Mouse (Mus musculus): ENCODE data around the gene Wfdc17. TPM values are rescaled to one million over a fixed set of nuclear protein-coding genes. Genes with fewer than 3 reads are reported as not detected.

Gene Wfdc17
- polyA plus RNA-seq, 1 experiment from 2014 or later, result 1.7 TPM

DNA sequence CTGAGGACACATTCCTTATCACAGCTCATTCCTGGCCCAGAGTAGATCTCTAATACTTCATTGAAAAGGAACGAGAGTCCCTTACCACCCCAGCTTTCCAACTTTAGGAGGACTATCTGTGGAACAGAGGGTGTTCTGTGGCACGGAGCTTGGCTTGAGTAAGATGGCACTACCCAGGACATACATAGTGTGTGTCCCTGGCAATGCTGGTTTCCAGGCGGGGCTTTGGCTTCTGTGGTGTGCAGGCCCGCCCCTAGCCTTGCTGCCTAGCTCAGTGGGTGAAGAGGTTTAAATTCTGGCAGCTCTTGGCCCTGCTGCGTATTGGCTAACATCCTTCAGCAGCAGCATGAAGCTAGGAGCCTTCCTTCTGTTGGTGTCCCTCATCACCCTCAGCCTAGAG is 42.9 kb downstream of the Wfdc17 start, which contains the start of gene Wfdc21:
Gene Wfdc21, plus strand, starts transcription at position 260 of the 400 bp plus-strand sequence.
- Histone ChIP-seq H3K4me2 (ENCODE audit: low read depth, low read length) (no peak within 1 kb of the TSS), H3K4me3 (ENCODE audit: low read length) (no peak within 1 kb of the TSS), H3K36me3 (ENCODE audit: control insufficient read depth, insufficient read depth, low read length) (no peaks in the 10 kb centered on the region), H3K27me3 (ENCODE audit: control insufficient read depth, insufficient read depth, low read depth, low read length) (peaks cover 2% of the 10 kb centered on the region; the same call in 1 of the 2 replicates), H3K4me1 (replicated peaks; ENCODE audit: control insufficient read depth, insufficient read depth, low read length) (no peaks in the 10 kb centered on the region; the same call in 1 of the 2 replicates), H3K9ac (ENCODE audit: low read length) (no peak within 1 kb of the TSS), H3K9me3 (ENCODE audit: control insufficient read depth, low read length) (no peaks in the 10 kb centered on the region), H3K27ac (ENCODE audit: low read length) (no peak within 1 kb of the TSS)
- WGBS, result 66% methylated on average over 5 of the region's 5 CpGs
- ATAC-seq (ENCODE audit: low read depth), result no peak

DNA sequence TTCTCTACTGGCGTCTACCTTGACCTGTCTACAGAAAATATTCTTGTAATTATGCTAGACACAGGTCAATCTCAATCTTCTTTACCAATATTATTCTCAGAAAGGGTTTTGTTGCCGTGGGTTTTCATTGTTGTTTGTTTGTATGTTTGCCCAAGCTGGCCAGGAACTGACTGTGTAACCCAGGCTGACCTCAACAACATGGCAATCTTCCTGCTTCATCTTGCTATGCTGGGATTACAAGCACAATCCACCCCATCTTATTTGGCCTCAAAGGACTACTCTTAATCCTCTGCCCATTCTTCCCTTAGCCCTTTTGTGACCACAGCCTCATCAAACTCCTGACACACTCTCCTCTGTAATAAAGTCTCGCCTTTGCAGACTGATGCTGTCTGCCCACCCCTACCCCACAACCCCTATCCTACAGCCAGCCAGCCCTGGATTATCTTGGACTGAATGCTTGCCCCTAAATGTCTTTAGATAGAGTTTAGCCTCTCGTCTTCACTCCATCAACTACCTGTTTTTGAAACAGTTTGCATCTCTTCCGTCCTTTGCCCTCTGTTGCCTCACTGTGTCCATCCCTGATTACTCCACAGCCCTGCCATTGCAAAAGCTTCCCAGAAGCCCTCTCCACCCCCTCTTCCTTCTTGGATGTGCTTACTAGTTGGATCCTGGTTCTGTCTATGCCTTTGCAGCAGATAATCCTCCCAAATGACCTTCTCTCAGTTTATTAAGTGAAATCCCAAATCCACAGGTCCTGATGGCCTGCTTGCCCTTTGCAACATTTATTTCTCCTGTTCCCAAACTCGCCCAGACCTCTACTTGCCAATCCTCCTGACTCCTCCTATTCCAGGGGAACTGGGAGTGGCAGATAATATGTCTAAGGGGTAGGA is 43.8 kb downstream of the Wfdc17 start:
- Histone ChIP-seq H3K27ac (ENCODE audit: low read length) (no peak overlapping the region), H3K9me3 (ENCODE audit: control insufficient read depth, low read length) (no peaks in the 10 kb centered on the region), H3K36me3 (ENCODE audit: control insufficient read depth, insufficient read depth, low read length) (no peaks in the 10 kb centered on the region), H3K4me2 (ENCODE audit: low read depth, low read length) (no peak overlapping the region), H3K4me3 (ENCODE audit: low read length) (no peak overlapping the region), H3K27me3 (ENCODE audit: control insufficient read depth, insufficient read depth, low read depth, low read length) (peaks cover 5% of the 10 kb centered on the region; the same call in 1 of the 2 replicates), H3K4me1 (replicated peaks; ENCODE audit: control insufficient read depth, insufficient read depth, low read length) (no peaks in the 10 kb centered on the region), H3K9ac (ENCODE audit: low read length) (no peak overlapping the region)
- 63% methylated on average over 6 of the region's 6 CpGs for WGBS
- ATAC-seq (ENCODE audit: low read depth), result no peak

DNA sequence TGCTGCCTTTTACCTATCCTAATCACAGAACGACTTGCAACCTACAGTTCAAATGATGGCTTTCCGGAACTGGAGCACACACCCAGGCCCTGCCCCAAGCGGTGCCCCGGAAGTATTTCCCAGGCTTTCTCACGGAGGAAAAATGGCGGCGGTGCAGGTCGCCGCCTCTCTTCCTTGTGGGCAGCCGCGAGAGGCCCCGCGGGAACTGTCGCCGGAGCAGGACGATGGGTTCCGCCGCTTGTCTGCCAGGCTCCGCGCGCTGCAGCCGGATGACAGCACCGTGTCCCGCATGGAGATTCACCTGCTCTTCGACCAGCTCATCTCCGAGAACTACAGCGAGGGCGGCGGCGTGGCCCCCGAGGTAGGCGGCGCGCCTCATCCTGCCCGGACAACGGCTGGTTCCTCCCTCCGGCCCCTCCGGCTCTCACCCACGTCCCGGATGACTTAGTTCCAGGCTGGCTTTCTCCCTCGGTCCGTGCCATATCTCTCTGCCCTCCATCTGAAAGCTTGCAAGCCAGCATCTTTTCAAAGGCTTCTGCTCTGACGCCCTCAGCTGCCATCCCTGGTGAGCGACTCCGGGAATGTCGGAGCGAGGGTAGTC is 49.9 kb downstream of the Wfdc17 start, which contains the start of gene Heatr6:
Gene Heatr6, plus strand, starts transcription at position 116 of the 601 bp plus-strand sequence.
- Histone ChIP-seq H3K27me3 (ENCODE audit: control insufficient read depth, insufficient read depth, low read depth, low read length) (peaks cover 3% of the 10 kb centered on the region; the same call in 1 of the 2 replicates), H3K9me3 (ENCODE audit: control insufficient read depth, low read length) (no peaks in the 10 kb centered on the region), H3K9ac (ENCODE audit: low read length) (peak within 1 kb of the TSS; percentile 75), H3K4me3 (ENCODE audit: low read length) (peak within 1 kb of the TSS; percentile 86), H3K27ac (ENCODE audit: low read length) (peak within 1 kb of the TSS; percentile 81), H3K36me3 (ENCODE audit: control insufficient read depth, insufficient read depth, low read length) (peaks cover 21% of the 10 kb centered on the region), H3K4me2 (ENCODE audit: low read depth, low read length) (peak within 1 kb of the TSS; percentile 72), H3K4me1 (replicated peaks; ENCODE audit: control insufficient read depth, insufficient read depth, low read length) (peaks cover 8% of the 10 kb centered on the region)
- ATAC-seq (ENCODE audit: low read depth), result peak; percentile 98
- WGBS, result 0% methylated on average over 47 of the region's 47 CpGs

DNA sequence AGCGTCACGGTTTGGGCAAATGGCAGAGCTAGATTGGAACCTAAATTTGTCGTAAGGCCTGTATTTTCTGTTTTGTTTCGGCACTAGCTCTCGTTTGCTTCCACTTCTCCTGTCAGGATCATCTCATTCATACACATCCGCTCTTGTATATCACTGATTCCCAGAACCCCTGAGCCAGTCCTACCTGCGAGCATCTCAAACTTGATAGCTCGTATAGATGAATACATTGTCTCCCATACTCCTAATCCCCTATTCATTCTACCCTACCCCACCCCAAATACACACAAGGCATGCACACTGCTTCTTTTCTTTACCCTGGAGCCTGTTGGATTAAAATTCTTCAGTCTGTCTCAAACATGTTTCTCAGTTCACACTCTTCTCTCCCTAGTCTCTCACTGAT is 50.4 kb downstream of the Wfdc17 start:
- ATAC-seq (ENCODE audit: low read depth), result peak; percentile 18; the same call in 1 of the 2 replicates
- peak overlapping the region; percentile 72 for H3K4me2 ChIP-seq (ENCODE audit: low read depth, low read length)
- H3K9ac ChIP-seq (ENCODE audit: low read length), result peak overlapping the region; percentile 75
- peaks cover 8% of the 10 kb centered on the region for H3K4me1 ChIP-seq (replicated peaks; ENCODE audit: control insufficient read depth, insufficient read depth, low read length)
- peak overlapping the region; percentile 86 for H3K4me3 ChIP-seq (ENCODE audit: low read length)
- no peaks in the 10 kb centered on the region for H3K9me3 ChIP-seq (ENCODE audit: control insufficient read depth, low read length)
- H3K36me3 ChIP-seq (ENCODE audit: control insufficient read depth, insufficient read depth, low read length), result peaks cover 26% of the 10 kb centered on the region
- H3K27ac ChIP-seq (ENCODE audit: low read length), result no peak overlapping the region; the same call in 1 of the 2 replicates
- H3K27me3 ChIP-seq (ENCODE audit: control insufficient read depth, insufficient read depth, low read depth, low read length), result peaks cover 3% of the 10 kb centered on the region; the same call in 1 of the 2 replicates
- 5% methylated on average over 8 of the region's 8 CpGs for WGBS

Other genes starting within 250 kb of the Wfdc17 start
- gene Mmp28, start 240.9 kb upstream of the Wfdc17 start, polyA plus RNA-seq (2015; fragmentation: Nextera tagmentation; extraction: Ambion mirVana), result 1.7 and 1.8 TPM in 2 replicates
- gene Taf15, start 230.9 kb upstream of the Wfdc17 start, polyA plus RNA-seq (2015; fragmentation: Nextera tagmentation; extraction: Ambion mirVana), result 12.3 and 13.9 TPM in 2 replicates
- not detected in 2 replicates for gene Heatr9, start 181.8 kb upstream of the Wfdc17 start, polyA plus RNA-seq (2015; fragmentation: Nextera tagmentation; extraction: Ambion mirVana)
- 1.1 and 1.9 TPM in 2 replicates for gene Ccl5, start 173.5 kb upstream of the Wfdc17 start, polyA plus RNA-seq (2015; fragmentation: Nextera tagmentation; extraction: Ambion mirVana)
- gene Ccl9, start 125.4 kb upstream of the Wfdc17 start, polyA plus RNA-seq (2015; fragmentation: Nextera tagmentation; extraction: Ambion mirVana), result 5.1 and 5.9 TPM in 2 replicates
- 10.0 and 19.7 TPM in 2 replicates for gene Ccl6, start 110.9 kb upstream of the Wfdc17 start, polyA plus RNA-seq (2015; fragmentation: Nextera tagmentation; extraction: Ambion mirVana)
- gene Rpl9-ps1, start 58.4 kb upstream of the Wfdc17 start, polyA plus RNA-seq (2015; fragmentation: Nextera tagmentation; extraction: Ambion mirVana), result not detected in 2 replicates
- 0.48 and 0.95 TPM in 2 replicates for gene Ccl3, start 54.6 kb upstream of the Wfdc17 start, polyA plus RNA-seq (2015; fragmentation: Nextera tagmentation; extraction: Ambion mirVana)
- gene Ccl4, start 41.4 kb upstream of the Wfdc17 start, polyA plus RNA-seq (2015; fragmentation: Nextera tagmentation; extraction: Ambion mirVana), result not detected in 2 replicates
- 1.2 and 1.8 TPM in 2 replicates for gene Wfdc18, start 5.0 kb downstream of the Wfdc17 start, polyA plus RNA-seq (2015; fragmentation: Nextera tagmentation; extraction: Ambion mirVana)
- gene Wfdc21, start 42.9 kb downstream of the Wfdc17 start, polyA plus RNA-seq (2015; fragmentation: Nextera tagmentation; extraction: Ambion mirVana), result 0.82 and 2.3 TPM in 2 replicates
- 23.2 and 23.5 TPM in 2 replicates for gene Heatr6, start 49.7 kb downstream of the Wfdc17 start, polyA plus RNA-seq (2015; fragmentation: Nextera tagmentation; extraction: Ambion mirVana)
- gene Hnf1b, start 146.1 kb downstream of the Wfdc17 start, polyA plus RNA-seq (2015; fragmentation: Nextera tagmentation; extraction: Ambion mirVana), result 9.1 and 11.7 TPM in 2 replicates
- gene Ddx52, start 238.1 kb downstream of the Wfdc17 start, polyA plus RNA-seq (2015; fragmentation: Nextera tagmentation; extraction: Ambion mirVana), result 31.4 and 35.6 TPM in 2 replicates